Mouse (Mus musculus) spleen, adult 12 weeks (tissue): Measurements from ENCODE around the gene Exosc3.
"Not testable (repeated sequence)": the region's sequence is repeated elsewhere in the genome, so short reads cannot be mapped to it uniquely, and the experiment has no call there.

ENCODE experiments used
- DNase-seq: peaks from one replicate; pipeline ENCODE4 v3.0.0; 2022; ENCODE audit warnings: low spot score

Exosc3 gene

DNA sequence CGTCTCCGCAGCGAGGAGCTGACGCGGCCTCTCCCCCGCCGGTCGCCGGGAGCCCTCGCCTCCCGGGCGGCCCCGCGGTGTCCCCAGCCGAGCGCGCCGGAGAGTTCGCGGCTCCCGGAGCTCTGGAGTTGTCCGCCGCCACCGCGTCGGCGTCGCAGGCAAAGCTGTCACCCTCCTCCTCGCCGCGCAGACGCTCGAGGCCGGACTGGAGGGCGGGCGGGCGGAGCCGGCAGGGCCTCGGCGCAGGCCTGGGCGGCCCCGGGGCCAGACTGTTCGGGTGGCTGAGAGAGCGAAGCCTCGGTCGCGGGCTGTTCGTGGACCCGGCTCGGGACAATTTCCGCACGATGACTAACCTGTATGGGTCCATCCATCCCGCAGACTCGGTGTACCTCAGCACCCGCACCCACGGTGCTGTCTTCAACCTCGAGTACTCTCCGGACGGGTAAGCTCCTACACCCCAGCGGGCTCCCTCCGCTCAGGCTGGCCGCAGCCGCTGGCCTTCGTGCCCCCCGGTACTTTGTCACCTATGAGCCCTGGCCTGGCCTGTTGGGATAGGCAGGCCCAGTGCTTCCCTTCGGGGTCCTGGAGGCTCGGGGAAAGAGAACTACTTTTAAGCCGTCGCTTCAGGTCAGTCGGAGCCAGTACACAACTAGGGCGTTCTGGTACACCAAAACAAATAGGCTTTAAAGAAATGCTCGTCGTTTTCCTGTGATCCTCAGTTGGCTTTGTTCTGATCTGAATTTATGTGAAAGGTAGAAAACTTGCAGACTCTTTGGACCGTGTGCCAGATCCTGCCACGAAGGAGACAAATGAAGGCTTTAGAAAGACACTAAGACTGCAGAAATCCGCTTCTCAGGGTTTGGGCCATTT, at the start of gene Exosc3:
Gene Exosc3, minus strand, starts transcription at position 447 of the 870 bp plus-strand sequence.
- no peak for DNase-seq

DNA sequence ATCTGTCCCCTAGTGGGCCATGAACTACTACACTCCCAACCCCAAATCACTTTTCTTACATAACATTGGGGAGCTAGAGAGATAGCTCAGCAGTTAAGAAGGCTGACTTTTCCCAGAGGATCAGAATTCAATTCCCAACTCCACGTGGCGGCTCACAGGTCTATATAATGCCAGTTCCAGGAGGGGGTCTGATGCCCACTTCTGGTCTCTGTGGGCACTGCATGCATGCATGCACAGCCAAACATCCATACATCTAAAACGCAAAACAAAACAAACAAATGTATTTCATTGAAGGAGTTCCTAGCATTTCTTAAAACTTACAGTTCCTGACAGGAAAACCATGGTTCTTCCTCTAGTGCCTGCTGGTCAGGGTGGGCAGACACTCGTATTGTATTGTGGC, 49.6 kb upstream of the Exosc3 start:
- DNase-seq, result no peak

DNA sequence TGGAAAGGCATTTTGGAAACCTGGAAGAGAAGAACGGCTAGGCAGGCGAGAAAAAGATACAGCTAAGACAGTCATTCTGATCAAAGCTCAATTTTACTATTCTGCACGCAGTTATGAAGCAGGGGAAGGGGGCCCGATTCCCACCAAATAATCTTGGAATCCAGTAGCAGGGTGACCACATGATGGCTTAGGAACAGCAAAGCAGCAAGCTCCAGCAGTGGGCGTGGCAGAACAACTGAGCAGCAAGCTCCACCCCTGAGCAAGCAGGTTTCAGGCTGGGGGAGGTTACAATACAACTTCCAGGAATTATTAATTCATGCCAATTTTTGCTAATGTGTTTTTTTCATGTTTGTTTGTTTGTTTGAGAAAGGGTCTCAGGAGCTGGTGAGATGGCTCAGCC, 44.8 kb upstream of the Exosc3 start:
- not testable (repeated sequence) for DNase-seq

DNA sequence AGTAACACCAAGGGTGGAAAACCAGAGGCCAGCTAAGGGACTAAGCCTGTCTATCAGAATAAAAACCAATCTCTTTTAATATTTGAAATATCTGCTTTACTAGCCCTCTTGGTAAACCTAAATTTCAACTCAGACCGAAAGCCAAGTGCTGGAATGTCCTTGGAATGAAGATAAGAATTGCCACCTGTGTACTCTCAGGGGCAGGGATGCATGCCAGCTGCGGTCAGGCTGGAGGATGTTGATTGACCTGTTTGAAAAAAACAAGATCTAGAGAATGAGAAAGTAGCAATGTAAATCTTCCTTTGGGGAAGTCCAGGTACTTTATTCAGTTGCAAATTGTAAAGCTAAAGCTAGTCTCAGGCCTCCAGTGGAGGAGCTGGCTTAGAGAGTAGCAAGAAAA, 39.6 kb upstream of the Exosc3 start:
- not testable (repeated sequence) for DNase-seq

DNA sequence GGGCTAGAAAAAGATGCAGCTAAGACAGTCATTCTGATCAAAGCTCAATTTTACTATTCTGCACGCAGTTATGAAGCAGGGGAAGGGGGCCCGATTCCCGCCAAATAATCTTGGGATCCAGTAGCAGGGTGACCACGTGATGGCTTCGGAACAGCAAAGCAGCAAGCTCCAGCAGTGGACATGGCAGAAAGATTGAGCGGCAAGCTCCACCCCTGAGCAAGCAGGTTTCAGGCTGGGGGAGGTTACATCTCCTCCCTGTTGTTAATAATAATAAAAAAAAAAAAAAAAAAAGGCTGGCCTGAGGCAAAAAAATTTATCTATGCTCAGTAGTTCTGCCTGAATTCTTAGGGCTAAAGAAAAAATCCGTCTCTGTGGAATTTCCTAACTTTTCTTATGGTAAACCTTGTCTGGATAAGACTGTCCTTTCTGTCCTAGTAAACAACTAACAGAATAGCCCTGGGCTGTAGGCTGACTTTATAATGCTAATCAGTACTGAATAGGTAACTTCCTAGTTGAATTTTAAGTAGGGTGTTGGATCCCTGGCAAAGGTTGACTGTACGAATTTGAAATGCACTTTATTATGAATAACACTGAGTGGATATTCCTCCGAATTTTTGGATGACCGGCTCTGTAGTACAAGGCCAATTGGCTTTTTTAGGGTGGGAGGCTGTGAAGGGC, 38.5 kb upstream of the Exosc3 start:
- DNase-seq, result not testable (repeated sequence)

DNA sequence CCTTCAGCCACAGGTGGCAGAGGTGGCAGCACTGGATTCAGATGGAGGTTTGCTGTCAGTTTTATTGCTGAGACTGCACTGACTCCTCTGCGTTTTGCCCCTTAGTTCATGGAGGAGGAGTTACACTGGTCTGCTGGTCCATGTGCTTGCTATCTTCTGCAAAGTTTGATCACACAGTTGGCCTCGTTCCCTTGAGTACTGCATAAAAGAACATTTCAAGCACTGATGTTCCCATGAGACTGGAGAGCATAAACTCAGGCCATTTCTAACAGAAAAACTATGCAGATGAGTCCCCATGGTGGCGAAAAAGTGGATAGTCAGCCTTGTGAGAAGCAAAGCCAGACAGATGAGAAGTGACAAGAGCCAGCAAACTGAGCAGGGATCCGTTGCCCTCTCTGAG, 34.0 kb upstream of the Exosc3 start:
- no peak for DNase-seq

DNA sequence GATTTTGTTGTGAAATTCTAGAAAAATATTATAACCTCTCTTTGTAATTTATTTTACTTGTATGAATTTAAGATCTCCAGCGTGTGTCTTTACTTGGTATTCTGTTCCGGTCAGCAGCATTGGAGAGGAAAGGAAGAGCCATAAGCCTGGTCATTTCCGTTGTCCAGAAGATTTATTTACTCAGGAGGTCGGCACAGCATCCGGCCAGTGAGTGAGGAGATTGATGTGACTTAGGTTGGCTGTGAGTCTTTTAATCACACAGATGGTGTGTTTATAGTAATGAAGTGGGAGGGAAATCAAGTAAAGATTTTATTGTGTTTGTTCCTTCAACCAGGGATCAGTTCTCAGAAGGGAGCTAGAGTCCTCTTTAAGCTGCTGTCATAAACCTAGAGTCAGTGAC, 32.3 kb upstream of the Exosc3 start:
- no peak for DNase-seq

DNA sequence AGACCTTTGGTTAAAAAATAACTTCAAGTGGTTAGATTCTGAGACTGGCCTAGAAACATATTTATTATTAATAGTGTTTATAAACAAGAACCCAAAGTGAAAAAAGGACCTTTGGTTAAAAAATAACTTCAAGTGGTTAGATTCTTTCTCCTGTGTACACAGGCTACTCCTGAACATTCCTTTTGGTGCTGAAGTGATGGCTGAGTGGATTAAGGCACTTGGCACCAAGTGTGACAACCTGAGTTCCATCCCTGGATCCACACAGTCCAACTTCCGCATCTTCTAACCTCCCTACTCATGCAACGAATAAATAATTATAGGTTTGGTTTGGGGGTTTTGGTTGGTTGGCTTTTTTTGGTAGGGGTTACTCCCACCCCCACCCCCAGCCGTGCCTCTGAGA, 28.7 kb upstream of the Exosc3 start:
- DNase-seq, result no peak

DNA sequence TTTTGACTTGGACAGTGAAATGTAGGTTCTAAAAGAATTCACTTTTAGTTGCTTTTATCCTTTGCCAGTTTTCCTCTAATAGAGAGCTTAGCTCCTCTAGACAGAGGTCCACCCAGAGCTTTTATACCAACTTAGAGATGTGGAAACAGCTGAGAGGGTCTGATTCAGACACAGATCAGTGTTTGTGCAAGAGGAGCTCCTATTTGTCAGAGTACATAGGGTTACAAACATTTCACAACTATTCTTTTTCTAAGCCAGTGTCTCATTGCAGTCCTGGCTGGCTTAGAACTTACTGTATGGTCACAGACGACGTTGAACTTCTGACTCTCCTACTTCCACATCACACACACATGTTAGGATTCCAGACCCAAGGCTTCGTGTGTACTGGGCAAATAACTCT, 14.1 kb upstream of the Exosc3 start:
- no peak for DNase-seq

DNA sequence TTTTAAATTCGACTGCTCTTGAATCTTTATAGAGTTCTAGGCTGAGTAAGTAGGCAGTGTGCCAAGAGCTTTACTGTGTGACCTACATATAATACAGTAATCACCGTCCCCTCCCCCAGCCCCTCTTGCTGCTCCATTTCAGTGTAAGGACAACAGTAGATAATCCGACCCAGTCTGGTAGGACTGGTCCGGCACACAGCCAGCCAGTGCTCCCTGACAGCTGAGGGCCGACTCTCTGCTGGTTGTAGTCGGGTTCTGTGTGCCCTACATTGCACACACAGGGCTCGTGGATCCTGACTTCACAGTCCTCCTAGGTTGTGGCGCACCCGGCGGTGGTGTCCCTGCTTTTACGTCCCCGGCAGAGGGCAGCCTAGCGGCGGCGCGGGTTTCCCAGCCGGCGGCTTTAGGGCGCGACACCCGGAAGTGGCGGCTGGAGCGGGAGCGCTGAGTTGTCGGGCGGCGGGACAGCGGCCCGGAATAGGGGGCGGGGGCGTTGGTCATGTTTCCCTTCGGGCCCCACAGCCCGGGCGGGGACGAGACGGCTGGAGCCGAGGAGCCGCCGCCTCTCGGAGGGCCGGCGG, 773 bp downstream of the Exosc3 start, which contains the start of gene Dcaf10:
Gene Dcaf10, plus strand, starts transcription at position 433 of the 581 bp plus-strand sequence.
- DNase-seq, result peak; percentile 89

DNA sequence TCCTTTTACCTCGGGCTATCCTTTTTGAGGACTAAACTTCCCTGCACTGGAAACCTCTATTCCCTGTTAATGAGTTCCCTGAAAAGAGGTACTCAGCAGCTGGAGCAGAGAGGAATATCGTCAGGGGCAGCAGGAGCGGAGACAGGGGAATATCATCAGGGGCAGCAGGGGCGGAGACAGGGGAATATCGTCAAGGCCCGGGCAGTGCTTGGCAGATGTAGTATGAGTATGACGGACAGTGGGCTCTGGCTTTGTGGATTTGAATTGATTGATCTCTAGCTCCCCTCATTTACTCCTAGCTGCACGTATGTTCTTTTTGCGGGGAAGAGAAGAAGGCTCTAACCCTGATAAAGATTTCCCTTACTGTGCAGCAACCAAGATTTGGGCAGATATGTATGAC, 1.3 kb downstream of the Exosc3 start:
- no peak for DNase-seq

DNA sequence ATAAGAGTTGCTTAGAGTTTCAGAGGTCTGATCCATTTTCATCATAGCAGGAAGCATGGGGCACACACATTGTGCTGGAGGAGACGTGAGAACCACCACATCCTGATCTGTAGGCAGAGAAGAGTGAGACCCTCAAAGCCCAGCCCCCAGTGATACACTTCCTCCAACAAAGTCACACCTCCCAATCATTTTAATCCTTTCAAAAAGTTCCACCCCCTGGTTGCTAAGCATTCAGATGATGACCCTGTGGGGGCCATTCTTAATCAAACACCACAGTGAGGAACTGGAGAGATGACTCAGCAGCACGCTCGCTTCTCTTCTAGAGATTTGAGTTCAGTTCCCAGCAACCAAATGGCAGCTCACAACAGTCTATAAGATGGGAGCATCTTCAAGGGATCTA, 10.1 kb downstream of the Exosc3 start:
- no peak for DNase-seq

DNA sequence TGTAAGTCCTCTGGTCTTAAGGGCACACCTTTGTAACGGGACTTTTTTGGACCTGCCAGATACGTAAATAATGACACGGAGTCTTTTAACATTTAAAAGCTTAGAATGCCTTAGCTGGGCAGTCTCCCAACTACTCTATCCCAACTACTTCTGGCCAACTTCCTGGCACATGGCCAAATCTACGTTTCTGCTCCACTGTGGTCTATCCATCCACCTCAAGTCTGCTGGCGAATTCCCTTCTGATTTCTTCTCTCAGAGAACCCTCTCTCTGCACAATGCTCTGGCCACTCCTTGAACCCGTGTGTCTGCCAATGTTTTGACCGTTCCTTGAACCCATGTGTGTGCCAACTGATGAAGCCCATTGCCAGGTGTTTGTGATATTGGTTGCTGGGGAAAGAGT, 11.4 kb downstream of the Exosc3 start:
- DNase-seq, result no peak

DNA sequence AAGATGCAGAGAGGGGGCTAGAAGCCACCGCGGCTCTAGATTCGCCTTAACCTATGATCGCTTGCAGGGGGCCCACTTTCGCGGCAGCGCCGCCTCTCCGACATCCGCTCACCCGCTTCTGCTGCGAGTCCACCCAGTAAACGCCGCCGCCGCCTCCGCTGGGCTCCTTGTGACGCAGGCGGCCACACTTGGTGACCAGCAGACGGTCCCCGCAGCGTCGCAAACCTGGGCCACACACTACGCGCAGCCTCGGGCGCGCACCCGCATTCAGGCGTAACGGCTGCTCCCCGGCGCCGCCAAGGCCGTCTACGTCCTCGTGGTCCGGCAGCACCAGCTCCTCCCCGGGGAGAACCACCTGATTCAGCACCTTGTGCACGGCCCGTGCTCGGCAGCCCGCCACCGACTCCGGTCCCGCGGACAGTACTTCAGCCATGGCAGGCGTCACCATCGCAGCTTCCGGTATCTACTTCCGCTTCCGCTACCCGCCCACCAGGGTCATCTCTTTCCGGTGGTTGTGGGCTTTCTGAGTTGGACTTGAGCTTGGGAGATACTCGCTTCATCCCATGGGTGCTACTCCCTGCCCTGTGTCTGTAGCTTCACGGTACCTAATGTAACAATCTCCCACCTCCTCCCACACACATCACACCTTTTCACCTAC, 22.2 kb downstream of the Exosc3 start:
- peak; percentile 65 for DNase-seq

DNA sequence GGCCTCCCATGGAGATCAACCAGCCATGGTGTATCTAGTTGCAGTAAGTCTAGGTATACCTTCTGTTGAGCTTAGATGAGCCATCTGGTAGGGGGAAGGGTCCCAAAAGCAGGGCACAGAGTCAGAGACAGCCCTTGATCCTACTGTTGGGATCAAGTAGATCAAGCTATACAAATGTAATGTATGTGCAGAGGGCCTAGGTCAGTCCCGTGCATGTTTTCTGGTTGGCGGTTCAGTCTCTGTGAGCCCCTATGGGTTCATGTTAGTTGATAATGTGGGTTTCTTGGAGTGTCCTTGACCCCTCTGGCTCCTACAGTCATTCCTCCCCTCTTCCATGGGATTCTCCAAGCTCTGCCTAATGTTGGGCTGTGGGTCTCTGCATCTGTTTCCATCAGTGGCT, 31.5 kb downstream of the Exosc3 start:
- no peak for DNase-seq

DNA sequence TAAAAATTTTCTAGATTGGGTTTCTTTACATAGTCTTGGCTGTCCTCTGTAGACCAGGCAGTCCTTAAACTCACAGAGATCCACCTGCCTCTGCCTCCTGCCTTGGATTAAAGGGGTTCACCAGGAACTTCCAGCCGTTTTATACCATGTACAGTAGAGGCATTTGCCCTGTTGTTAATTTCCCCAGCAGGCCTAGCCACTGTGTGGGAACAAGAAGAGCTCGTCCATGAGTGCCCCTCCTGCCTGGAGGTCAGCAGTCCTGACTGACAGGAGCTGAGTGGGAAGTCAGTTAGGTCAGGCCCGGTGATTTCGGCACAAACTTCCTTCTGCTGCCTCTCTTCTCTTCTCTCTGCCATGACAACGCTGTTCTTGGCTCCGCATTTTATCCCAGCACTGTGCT, 33.9 kb downstream of the Exosc3 start:
- DNase-seq, result no peak

DNA sequence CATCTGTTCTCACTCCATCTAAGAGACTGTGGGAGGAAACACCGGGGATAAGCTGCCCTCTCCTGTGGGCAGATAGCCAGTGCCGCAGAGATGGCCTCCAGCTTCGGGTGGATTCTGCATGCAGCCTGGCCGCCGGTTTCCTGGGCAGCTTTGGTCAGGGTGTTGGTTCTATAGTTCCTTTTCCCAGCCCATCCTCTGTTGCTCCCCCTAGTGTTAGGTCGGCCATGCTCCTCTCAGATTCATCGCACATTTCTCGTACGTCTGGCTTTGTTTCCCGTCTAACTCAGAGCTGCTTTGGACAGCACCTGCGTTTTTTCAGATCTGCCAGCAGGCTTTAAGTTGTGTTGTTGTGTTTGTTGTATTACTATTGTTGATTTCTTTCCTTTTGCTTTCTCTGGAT, 34.5 kb downstream of the Exosc3 start:
- DNase-seq, result no peak

DNA sequence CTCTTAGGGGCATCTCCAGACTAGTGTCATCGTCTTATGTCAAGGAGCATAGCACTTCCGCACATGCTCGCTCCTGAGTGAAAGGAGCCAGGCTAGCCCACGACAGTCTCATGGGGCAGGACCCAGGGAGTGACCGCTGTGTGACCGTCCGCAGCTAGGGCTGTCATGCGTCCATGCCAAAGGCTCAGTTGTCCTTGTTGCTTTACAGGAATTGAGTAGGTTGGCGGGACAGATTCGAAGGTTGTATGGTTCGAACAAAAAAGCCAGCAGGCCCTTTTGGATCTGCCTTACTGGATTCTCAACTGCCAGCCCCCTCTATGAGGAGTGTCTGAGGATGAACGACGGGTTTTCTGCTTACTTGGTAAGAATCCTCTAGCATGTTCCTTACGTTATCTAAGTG, 37.0 kb downstream of the Exosc3 start:
- no peak for DNase-seq

DNA sequence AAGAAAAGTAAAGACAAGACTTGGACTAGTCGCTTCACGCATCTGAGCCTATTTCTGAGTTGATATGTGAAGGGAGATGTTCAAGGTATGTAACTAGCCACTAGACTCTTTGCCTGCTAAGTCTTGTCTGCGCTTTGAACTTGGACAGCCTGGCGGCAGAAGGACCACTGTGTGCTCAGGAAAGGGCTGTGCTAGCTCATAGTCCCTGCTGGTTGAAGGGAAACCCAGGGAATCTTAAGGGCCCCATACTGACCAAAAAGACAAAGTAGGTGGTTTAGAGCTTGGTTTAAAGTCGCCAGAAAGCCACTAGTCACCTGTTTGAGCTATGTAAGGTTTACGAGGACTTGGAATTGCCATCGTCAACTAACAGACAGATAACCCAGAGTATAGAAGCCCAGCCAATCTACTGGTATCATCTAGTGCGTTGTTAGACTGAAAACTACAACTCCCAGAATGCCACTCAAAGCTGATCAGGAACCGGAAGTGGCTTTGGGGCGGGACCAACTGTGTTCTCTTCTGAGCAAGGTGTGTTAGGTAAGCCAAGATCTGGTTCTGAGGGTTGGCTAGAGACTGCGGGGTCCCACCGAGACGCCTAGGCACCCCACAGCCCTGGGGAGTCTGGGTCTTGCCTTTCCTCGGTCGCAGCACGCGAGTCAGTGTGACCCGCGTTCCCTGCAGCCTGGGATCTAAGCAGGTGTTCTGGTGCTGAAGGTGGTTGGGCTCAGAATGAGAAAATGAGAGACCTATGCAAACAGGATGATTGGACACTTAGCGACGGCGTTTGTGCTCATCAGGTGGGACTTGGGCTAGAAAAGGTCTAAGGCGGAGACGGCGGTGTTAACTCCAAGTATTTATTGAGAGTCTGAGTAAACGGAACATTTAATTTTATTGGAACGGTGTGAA, 45.6 kb downstream of the Exosc3 start, which contains the start of gene Trmt10b:
Gene Trmt10b, plus strand, starts transcription at position 466 of the 903 bp plus-strand sequence.
- DNase-seq, result peak; percentile 60

DNA sequence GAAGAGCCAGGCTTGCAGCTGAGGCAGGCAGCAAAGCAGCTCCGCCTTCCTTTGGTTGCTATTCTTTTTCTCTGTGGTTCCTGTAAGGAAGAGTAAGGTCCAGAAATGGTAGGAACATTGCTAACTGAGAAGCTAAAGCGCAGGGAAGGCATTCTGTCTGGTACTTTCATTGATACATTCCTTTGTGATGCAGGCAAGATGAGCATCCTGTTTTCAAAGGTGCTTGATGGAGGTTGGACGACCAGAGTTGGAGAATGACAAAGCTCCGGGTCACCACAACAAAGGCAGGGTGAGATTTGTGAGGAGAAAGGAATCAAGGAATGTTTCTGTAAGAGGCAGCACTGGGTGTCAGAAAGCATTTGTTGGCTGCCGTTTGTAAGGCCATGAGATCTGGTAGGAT, 54.6 kb downstream of the Exosc3 start:
- no peak for DNase-seq

DNA sequence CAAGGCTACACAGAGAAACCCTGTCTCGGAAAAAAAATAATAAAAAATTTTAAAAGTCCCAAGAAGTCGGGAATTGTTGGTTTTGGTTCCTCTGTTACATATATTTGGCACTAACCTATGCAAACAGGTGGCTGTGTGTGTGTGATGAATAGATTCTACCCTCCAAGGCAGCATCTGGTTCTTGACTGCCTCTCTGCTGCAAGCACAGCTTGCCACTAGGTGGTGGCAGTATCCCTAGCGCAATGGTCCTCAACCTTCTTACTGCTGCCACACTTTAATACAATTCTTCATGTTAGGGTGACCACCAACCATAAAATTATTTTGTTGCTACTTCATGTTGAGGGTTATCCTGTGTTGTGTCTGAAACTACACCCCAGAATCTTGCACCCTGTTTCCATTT, 56.2 kb downstream of the Exosc3 start:
- DNase-seq, result no peak
